Mouse (Mus musculus) hindbrain, embryonic 11.5 days (tissue): Measurements from ENCODE around the gene Arl2. TPM values are rescaled to one million over a fixed set of nuclear protein-coding genes. Genes with fewer than 3 reads are reported as not detected.

Experiments used
- ATAC-seq: fragments of 200-750 bp; cut with Nextera tagmentation; 2 replicates; pipeline ENCODE4 v1.8.0; 2017; ENCODE audit warnings: mild to moderate bottlenecking, moderate TSS enrichment, moderate library complexity; ENCODE audit not compliant: low FRiP score
- DNase-seq: peaks from one replicate; pipeline ENCODE4 v3.0.0-alpha.2; 2015; ENCODE audit warnings: low spot score
- H3K27ac ChIP-seq: fragments of 300-500 bp; sonication (generic); 2 replicates; pipeline ENCODE4 v1.5.1; 2014; ENCODE audit warnings: mild to moderate bottlenecking, low read depth, low read length
- H3K27me3 ChIP-seq: fragments of 300-500 bp; sonication (generic); 2 replicates; pipeline ENCODE4 v1.6.1; 2014; ENCODE audit warnings: mild to moderate bottlenecking, low read length, moderate library complexity, mixed read lengths; ENCODE audit not compliant: control insufficient read depth, insufficient read depth
- H3K36me3 ChIP-seq: fragments of 300-500 bp; sonication (generic); 2 replicates; pipeline ENCODE4 v1.6.1; 2014; ENCODE audit warnings: mild to moderate bottlenecking, low read length, moderate library complexity, mixed read lengths; ENCODE audit not compliant: control insufficient read depth, insufficient read depth
- H3K4me1 ChIP-seq: fragments of 300-500 bp; sonication (generic); replicated peaks from 2 replicates; pipeline ENCODE4 v1.6.1; 2014; ENCODE audit warnings: low read length, mixed read lengths; ENCODE audit not compliant: control insufficient read depth, insufficient read depth
- H3K4me2 ChIP-seq: fragments of 300-500 bp; sonication (generic); replicated peaks from 2 replicates; pipeline ENCODE4 v1.6.1; 2014; ENCODE audit warnings: mild to moderate bottlenecking, low read depth, low read length
- H3K4me3 ChIP-seq: fragments of 300-500 bp; sonication (generic); 2 replicates; pipeline ENCODE4 v1.5.1; 2014; ENCODE audit warnings: low read depth, low read length
- H3K9ac ChIP-seq: fragments of 300-500 bp; sonication (generic); 2 replicates; pipeline ENCODE4 v1.6.1; 2014; ENCODE audit warnings: low read depth, low read length
- H3K9me3 ChIP-seq: fragments of 300-500 bp; sonication (generic); 2 replicates; pipeline ENCODE4 v1.6.1; 2016; ENCODE audit warnings: low read length; ENCODE audit not compliant: control insufficient read depth
- WGBS: fragments of 180-500 bp; shearing (Covaris S2); extraction: QIAGEN DNeasy Blood & Tissue Kit; methylation state at CpG from one replicate; pipeline ENCODE4 v1.1.7; 2014; 5-methylcytosine and 5-hydroxymethylcytosine counted together
- polyA plus RNA-seq: library from polyadenylated mRNA; unstranded; fragments of >200 nt; fragmentation: Nextera tagmentation; extraction: Ambion mirVana; gene quantifications from 2 replicates; pipeline ENCODE4 v1.2.1, GENCODE M21; 2014

Gene Arl2
- polyA plus RNA-seq, 1 experiment from 2014 or later = 80.0 TPM

DNA sequence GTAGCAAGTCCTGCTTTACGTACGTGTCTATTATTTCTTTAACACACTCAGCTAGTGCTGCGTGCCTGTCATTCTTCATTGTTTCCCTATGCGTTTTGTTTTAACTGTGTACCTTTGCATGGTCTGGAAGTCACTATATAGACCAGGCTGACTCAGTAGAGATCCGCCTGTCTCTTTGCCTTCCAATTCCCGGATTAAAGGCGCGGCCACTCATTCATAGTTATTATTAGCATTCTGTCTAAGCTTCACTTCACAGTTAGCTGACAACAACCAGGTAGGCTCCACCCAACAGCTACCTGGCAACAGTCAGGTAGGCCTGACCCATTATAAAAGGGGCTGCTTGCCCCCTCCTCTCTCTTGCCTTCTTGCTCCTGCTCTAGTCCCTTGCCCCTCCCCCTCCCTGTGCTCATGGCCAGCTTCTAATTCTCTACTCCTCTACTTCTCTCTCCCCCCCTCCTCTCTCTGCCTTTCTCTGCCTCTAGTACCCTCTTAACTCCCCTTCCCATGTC is 22.6 kb downstream of the Arl2 start:
- peaks cover 6% of the 10 kb centered on the region; the same call in 1 of the 2 replicates for H3K36me3 ChIP-seq
- H3K27ac ChIP-seq = peak overlapping the region; percentile 95
- ATAC-seq = peak; percentile 70
- H3K4me1 ChIP-seq = peaks cover 11% of the 10 kb centered on the region
- peak overlapping the region; percentile 57 for H3K4me3 ChIP-seq
- no peaks in the 10 kb centered on the region for H3K27me3 ChIP-seq
- peak overlapping the region; percentile 90 for H3K9ac ChIP-seq
- WGBS = 2% methylated on average over 8 of the region's 8 CpGs
- H3K4me2 ChIP-seq = peak overlapping the region; percentile 94
- H3K9me3 ChIP-seq = no peaks in the 10 kb centered on the region
- no peak for DNase-seq

DNA sequence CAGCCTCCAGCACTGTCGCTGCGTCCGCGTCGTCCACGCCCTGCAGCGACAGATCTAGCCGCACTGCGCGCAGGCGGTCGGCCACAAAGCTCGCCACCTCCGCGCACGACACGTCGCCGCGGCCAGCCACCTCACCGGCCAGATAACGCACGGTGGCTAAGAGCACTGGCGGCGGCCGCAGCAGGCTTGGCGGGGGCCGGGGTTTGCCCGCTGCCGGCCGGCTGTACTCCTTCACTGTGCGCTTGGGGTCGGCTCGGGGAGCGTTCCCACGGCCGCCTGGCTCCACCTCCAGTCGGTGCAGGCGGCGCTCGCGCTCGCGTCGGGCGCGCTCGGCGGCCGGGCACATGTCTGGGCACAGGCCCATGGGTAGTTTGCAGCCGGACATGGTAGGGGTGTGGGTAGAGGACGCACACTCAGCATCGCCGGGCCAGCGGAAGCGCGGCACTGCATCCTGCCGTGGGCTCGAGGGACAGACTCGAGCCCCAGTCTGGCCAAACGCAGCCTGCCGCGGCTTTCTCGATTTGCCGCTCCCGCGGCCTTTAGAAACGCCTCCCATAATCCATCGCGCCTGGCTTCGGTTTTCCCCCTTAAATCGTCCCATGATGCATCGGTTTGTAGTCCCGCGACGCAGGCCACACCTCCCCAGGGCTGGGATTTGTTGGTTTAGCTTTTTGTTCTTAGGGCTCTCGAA is 23.2 kb downstream of the Arl2 start, which contains the start of gene Sac3d1:
TSS of gene Sac3d1 (minus strand) at position 665 of the 691 bp plus-strand sequence.
- H3K9ac ChIP-seq = peak within 1 kb of the TSS; percentile 90
- H3K36me3 ChIP-seq = peaks cover 6% of the 10 kb centered on the region; the same call in 1 of the 2 replicates
- DNase-seq = peak; percentile 94

DNA sequence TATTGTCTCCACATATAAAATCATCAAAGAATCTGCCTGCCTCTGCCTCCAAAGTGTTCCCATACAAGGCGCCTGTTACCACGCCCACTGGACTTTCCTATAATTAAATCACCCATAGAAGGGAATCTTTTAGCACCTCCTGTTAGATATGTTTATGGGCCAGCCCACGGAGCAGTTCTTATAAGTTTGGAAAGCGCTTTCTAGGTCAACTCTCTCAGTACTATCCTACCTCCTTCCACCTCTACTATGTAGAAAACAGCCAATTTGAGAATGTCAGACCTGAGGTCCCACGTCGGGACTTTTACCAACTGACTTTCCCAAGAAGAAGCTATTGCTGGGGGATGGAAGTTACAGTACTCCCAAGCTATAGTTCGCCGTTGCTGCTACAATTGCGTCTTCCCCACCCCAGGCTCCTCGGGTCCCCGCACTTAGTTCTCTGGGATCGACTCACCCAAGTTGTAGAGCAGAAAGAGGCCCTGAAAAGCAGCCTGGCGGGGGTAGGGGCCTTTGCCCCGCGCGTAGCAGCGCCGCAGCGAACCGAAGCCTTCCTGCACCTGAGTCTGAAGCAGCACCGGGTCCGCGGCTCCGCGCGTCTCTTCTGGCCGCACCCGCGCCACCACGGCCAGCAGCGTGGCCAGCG is 23.9 kb downstream of the Arl2 start:
- ATAC-seq (no peak; the same call in 1 of the 2 replicates), DNase-seq (no peak)
- H3K27me3 ChIP-seq = no peaks in the 10 kb centered on the region
- peaks cover 6% of the 10 kb centered on the region; the same call in 1 of the 2 replicates for H3K36me3 ChIP-seq
- H3K9me3 ChIP-seq = no peaks in the 10 kb centered on the region
- peaks cover 11% of the 10 kb centered on the region for H3K4me1 ChIP-seq
- H3K27ac ChIP-seq = peak overlapping the region; percentile 95
- peak overlapping the region; percentile 90 for H3K9ac ChIP-seq
- H3K4me2 ChIP-seq = peak overlapping the region; percentile 94
- peak overlapping the region; percentile 57 for H3K4me3 ChIP-seq
- WGBS = 6% methylated on average over 32 of the region's 32 CpGs

More for the DNA sequence above, 23.2 kb downstream of the Arl2 start, which contains the start of gene Sac3d1:
- Histone ChIP-seq H3K4me3 (peak within 1 kb of the TSS; percentile 57), H3K27me3 (no peaks in the 10 kb centered on the region), H3K4me1 (peaks cover 11% of the 10 kb centered on the region), H3K9me3 (no peaks in the 10 kb centered on the region), H3K4me2 (peak within 1 kb of the TSS; percentile 94), H3K27ac (peak within 1 kb of the TSS; percentile 95)
- ATAC-seq = peak; percentile 88
- WGBS = under 1% methylated on average over 70 of the region's 77 CpGs

DNA sequence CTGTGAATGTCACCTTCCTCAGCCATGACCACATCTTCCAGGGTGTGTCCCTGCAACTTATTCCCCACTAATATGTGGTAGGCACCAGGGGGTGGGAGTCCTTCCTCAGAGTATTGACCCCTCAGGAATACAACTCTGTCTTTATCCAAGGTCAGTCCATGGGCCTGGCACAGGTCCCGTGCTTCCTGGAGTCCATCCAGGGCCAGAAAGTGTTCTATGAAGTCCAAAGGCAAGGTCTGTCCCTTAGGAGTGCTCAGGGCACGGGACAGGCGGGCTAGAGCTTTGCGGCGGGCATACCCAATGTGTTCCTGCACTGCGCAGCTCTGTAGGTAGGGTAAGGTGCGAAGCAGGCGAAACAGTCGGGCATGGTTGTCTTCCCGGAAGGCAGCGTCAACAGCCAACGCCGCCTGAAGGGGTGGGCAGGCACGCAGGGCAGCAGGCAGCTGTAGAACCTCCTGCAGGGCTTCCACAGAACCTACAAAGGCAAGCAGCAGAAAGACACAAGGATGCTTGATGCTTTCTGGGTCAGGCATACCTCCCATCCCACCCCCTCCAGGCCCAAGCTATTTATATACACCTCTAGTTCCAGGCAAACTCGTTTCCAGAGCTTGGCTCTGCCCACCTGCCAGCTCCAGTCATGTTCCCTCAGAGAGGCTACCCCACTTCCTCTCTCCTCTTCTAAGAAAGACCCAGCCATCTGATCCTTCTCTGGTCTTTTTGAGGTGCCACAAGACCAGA is 25.1 kb downstream of the Arl2 start:
- 94% methylated on average over 15 of the region's 15 CpGs for WGBS
- H3K9ac ChIP-seq = no peak overlapping the region; the same call in 1 of the 2 replicates
- no peaks in the 10 kb centered on the region for H3K27me3 ChIP-seq
- H3K4me1 ChIP-seq = peaks cover 11% of the 10 kb centered on the region
- peaks cover 6% of the 10 kb centered on the region; the same call in 1 of the 2 replicates for H3K36me3 ChIP-seq
- no peak overlapping the region; the same call in 1 of the 2 replicates for H3K4me2 ChIP-seq
- ATAC-seq = no peak
- no peaks in the 10 kb centered on the region for H3K9me3 ChIP-seq
- no peak overlapping the region; the same call in 1 of the 2 replicates for H3K4me3 ChIP-seq
- DNase-seq = no peak
- no peak overlapping the region for H3K27ac ChIP-seq

DNA sequence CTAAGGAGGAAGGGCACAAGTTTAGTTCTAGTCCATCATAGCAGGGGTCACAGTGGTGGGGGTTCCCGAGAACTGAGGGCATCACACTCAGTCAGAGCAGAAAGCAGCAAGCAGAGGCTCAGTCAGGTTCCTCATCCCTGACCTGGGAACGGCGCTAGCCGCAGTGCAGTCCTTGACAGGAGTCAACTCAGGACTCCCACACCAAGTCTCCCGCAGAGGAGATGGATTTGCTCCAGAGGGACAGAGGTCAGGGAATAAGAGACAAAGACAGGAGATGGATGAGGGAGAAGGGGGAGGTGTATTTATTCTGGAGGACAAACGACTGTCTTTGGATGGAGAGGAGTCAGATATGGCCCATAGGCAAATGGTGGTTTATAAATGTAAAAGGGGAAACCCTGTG is 28.2 kb downstream of the Arl2 start:
- Histone ChIP-seq H3K27ac (no peak overlapping the region), H3K9ac (no peak overlapping the region), H3K27me3 (no peaks in the 10 kb centered on the region), H3K4me1 (peaks cover 7% of the 10 kb centered on the region; the same call in 1 of the 2 replicates), H3K9me3 (no peaks in the 10 kb centered on the region), H3K4me3 (no peak overlapping the region), H3K36me3 (peaks cover 6% of the 10 kb centered on the region; the same call in 1 of the 2 replicates), H3K4me2 (no peak overlapping the region)
- ATAC-seq (no peak), DNase-seq (no peak)
- WGBS = 62% methylated on average over 6 of the region's 6 CpGs

DNA sequence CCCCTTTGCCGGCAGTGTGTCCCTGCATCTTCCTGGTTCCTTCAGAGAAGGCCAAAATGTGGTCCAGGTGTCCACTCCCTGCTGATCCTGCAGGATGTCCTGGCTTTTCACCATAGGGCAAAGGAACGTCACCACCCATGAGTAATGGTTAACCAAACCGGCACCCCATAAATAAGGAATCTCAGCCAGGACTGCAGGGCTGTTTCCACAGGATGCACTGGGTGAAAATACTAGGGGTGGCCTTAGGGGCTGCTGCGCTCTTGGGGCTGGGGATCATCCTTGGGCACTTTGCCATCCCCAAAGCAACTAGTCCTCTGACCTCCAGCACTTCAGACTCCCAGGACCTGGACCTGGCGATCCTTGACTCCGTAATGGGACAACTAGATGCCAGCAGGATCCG is 35.8 kb downstream of the Arl2 start, which contains the start of gene Naaladl1:
TSS of gene Naaladl1 (plus strand) at position 197 of the 400 bp plus-strand sequence.
- Histone ChIP-seq H3K4me1 (no peaks in the 10 kb centered on the region), H3K9ac (no peak within 1 kb of the TSS), H3K4me2 (no peak within 1 kb of the TSS), H3K4me3 (no peak within 1 kb of the TSS), H3K36me3 (no peaks in the 10 kb centered on the region), H3K27me3 (no peaks in the 10 kb centered on the region), H3K9me3 (no peaks in the 10 kb centered on the region), H3K27ac (no peak within 1 kb of the TSS)
- 85% methylated on average over 7 of the region's 7 CpGs for WGBS
- ATAC-seq = no peak
- no peak for DNase-seq

DNA sequence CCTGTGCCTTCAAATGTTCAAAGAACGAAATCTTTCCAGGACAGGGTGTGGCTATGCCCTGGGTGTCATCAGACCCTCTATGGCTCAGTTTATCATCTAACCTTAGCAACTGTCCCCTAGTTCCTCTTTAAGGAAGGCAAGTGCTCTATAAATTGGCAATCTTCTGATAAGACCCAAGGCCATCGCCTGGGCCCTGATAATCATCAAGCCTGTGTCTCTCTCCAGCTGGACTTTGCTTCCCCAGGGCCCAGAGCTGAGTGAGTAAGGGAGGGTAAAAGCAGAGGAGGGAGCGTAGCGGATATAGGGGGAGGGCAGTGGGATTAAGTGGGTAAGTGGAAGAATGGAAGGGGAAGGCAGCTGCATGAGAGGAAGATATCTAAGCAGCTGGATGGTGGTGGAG is 36.9 kb downstream of the Arl2 start:
- ATAC-seq (no peak), DNase-seq (no peak)
- H3K9ac ChIP-seq = no peak overlapping the region; the same call in 1 of the 2 replicates
- H3K4me2 ChIP-seq = no peak overlapping the region
- WGBS = 91% methylated on average over 4 of the region's 4 CpGs
- no peak overlapping the region for H3K27ac ChIP-seq
- H3K4me3 ChIP-seq = no peak overlapping the region
- H3K36me3 ChIP-seq = no peaks in the 10 kb centered on the region
- H3K4me1 ChIP-seq = no peaks in the 10 kb centered on the region
- H3K27me3 ChIP-seq = no peaks in the 10 kb centered on the region
- H3K9me3 ChIP-seq = no peaks in the 10 kb centered on the region

DNA sequence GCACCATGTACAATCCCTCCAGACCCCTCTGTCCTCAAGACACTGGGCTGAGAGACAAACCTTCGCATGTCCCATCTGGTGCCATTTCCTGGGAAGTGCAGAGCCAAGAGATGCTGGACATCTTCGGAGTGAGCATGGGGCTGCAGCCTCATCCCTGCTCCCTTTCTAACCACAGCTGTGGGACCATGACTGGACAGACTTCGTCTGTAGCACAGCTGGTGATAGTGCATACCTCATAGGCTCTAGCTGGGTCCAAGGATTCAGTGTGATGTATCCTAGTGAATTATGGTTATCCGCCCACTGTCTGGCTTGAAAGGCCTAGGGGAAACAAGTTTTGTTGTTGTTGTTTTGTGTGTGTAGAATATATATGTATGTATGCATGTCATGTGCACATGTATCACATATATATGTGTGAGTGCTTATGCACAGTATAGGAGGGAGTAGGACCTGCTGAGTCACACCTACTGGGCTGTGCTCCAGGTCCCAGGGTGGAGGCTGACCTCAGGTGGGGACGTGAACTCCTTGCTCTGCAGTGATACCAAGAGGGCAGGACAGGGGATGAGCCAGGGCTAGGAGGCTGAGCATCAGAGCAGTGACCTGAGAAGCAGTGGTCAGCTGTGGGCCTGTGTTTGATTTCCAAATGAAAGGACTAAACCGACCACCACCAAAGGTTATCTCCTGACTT is 39.0 kb downstream of the Arl2 start:
- H3K36me3 ChIP-seq = no peaks in the 10 kb centered on the region
- H3K27ac ChIP-seq = no peak overlapping the region
- H3K4me2 ChIP-seq = no peak overlapping the region
- 0 out of 2 replicates have a peak overlapping the region, but pooled peaks have one; percentile 7 for H3K9ac ChIP-seq
- no peak for DNase-seq
- ATAC-seq = no peak
- 80% methylated on average over 6 of the region's 6 CpGs for WGBS
- no peaks in the 10 kb centered on the region for H3K9me3 ChIP-seq
- H3K4me1 ChIP-seq = no peaks in the 10 kb centered on the region
- H3K4me3 ChIP-seq = no peak overlapping the region
- no peaks in the 10 kb centered on the region for H3K27me3 ChIP-seq
